Mouse (Mus musculus) ES-E14 (cell line): ENCODE results near the gene Hrk.

ENCODE experiments used
- CHD2 ChIP-seq: IDR thresholded peaks from 2 replicates; pipeline ENCODE4 v1.6.1; 2014; ENCODE audit warnings: mild to moderate bottlenecking, low read depth, low read length, inconsistent platforms
- HCFC1 ChIP-seq: IDR thresholded peaks from 2 replicates; pipeline ENCODE4 v1.6.1; 2012; ENCODE audit warnings: low read length, inconsistent platforms, borderline replicate concordance; ENCODE audit not compliant: insufficient read depth
- MAFK ChIP-seq: IDR thresholded peaks from 2 replicates; pipeline ENCODE4 v1.6.1; 2014; ENCODE audit warnings: mild to moderate bottlenecking, low read depth, low read length, inconsistent platforms; ENCODE audit not compliant: insufficient read depth
- ZC3H11A ChIP-seq: IDR thresholded peaks from 2 replicates; pipeline ENCODE4 v1.6.1; 2012; ENCODE audit warnings: low read depth, mild to moderate bottlenecking, inconsistent platforms, low read length, borderline replicate concordance
- ZNF384 ChIP-seq: IDR thresholded peaks from 2 replicates; pipeline ENCODE4 v1.6.1; 2012; ENCODE audit warnings: low read depth, low read length, inconsistent platforms

DNA sequence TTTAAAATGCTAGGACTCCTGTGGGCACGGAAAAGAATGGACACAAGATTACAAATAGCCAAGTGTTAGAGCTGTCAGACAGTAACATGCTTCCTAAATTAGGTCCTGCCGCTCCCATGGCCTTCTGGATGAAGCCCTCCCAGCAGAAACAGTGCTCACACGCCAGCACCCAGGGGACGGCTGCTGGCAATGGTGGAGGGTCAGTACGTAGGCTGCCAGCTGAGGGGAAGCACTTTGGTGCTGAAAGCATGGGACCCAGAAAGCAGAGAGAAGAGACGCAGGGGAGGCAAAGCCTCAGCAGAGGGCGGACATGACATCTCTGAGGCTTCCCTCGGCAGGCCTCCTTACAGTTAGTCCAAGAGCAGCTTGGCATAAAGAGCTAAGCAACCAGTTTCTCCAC is 24.8 kb upstream of the Hrk start:
- no peak for TF ChIP-seq ZC3H11A
- no peak for TF ChIP-seq CHD2
- TF ChIP-seq HCFC1, result no peak
- no peak for TF ChIP-seq ZNF384
- no peak for TF ChIP-seq MAFK
